Mouse (Mus musculus) cerebellum, adult 2 months (tissue): ENCODE results near the gene Gli1. TPM values are rescaled to one million over a fixed set of nuclear protein-coding genes. Genes with fewer than 3 reads are reported as not detected.
A peak's percentile ranks its signal among the peaks of the same experiment; 100 is the strongest.

ENCODE experiments used
- DNase-seq, 2 experiments: peaks; one replicate each; pipeline ENCODE4 v3.0.0; 2021
- H3K27ac ChIP-seq: fragments of 200-500 bp; 2 replicates; pipeline ENCODE4 v1.5.1; 2012; ENCODE audit warnings: low read length, control low read depth, inconsistent platforms; ENCODE audit not compliant: insufficient read depth
- H3K27me3 ChIP-seq: fragments of 200-500 bp; 2 replicates; pipeline ENCODE4 v1.6.1; 2012; ENCODE audit warnings: inconsistent platforms, mild to moderate bottlenecking, low read length, moderate library complexity; ENCODE audit not compliant: control insufficient read depth, insufficient read depth
- H3K4me1 ChIP-seq: fragments of 200-500 bp; 2 replicates; pipeline ENCODE4 v1.6.1; 2011; ENCODE audit warnings: low read length; ENCODE audit not compliant: control insufficient read depth, insufficient read depth
- H3K4me3 ChIP-seq: fragments of 200-500 bp; replicated peaks from 2 replicates; pipeline ENCODE3; 2011; ENCODE audit warnings: mild to moderate bottlenecking, low read depth, low read length, control low read depth; ENCODE audit not compliant: insufficient read depth
- CTCF ChIP-seq: fragments of 200-500 bp; IDR thresholded peaks from 2 replicates; pipeline ENCODE4 v1.5.1; 2011; ENCODE audit warnings: low read depth, mild to moderate bottlenecking, control low read depth, low read length, moderate library complexity, borderline replicate concordance; ENCODE audit not compliant: insufficient read depth
- POLR2A ChIP-seq: fragments of 200-500 bp; IDR thresholded peaks from 2 replicates; pipeline ENCODE4 v1.6.1; 2011; ENCODE audit warnings: low read length, control low read depth, borderline replicate concordance; ENCODE audit not compliant: insufficient read depth
- WGBS: fragments of 180-500 bp; shearing (Covaris S2); methylation state at CpG from one replicate; pipeline ENCODE4 v1.1.7; 2018; 5-methylcytosine and 5-hydroxymethylcytosine counted together
- polyA plus RNA-seq: library from polyadenylated mRNA; depleted of rRNA; stranded (reverse); fragments of >200 nt; gene quantifications from 2 replicates; pipeline ENCODE4 v1.2.3, GENCODE M21; 2012

The Gli1 gene
- polyA plus RNA-seq, 1 experiment, result 10.6 TPM

DNA sequence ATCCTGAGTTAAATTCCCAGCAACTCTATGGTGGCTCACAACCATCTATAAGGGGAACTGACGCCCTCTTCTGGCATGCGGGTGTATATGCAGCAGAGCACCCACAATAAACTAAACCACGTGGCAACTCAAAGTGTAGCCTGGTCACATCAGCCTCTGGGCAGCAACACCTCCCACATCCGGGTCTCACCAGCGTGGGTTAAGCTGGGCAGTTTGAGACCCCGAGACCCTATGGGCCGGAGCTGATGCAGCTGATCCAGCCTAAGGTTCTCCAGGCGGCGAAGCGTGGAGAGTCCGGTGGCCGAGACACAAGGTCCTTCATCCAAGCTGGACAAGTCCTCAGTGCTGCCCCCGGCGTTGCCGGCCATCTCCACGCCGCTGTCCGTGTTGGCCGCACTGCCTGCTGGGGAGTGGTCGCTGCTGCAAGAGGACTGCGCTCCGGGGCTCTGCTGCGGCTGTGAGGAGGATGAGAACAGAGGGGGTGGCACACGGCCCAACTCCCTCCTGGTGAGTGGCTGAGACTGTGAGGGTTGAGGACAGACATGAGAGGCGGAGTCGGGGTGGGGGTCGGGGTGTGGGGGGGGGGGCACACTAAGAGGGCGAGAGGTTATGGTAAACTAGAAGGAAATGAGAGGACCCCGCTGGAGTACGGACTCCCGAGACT lies 9.4 kb downstream of the Gli1 start:
- Histone ChIP-seq H3K4me1 (no peaks in the 10 kb centered on the region), H3K27me3 (no peaks in the 10 kb centered on the region), H3K4me3 (no peak overlapping the region), H3K27ac (no peak overlapping the region)
- DNase-seq, result no peak
- 27% methylated on average over 31 of the region's 31 CpGs for WGBS
- TF ChIP-seq POLR2A (no peak), CTCF (peak; percentile 16; the same call in 1 of the 2 replicates)

DNA sequence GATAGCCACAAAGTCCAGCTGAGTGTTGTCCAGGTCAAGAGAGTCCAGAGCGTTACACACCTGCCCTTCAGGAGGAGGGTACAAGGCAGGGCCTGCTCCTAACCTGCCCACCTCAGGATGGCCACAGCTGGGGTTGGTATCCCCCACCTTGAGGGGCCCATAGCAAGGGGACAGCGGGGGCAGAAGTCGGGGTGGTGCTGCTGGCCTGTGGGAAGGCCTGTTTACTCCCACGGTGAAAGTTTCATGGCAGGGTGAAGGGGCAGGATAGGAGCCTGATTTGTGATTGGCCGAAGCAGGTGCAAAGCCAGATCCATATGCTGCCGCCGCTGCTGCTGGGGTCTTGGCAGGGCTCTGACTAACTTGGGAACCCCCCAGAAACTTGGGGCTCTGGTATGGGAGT lies 11.6 kb downstream of the Gli1 start:
- no peak for DNase-seq
- TF ChIP-seq CTCF, result no peak
- TF ChIP-seq POLR2A, result no peak
- H3K27ac ChIP-seq, result no peak overlapping the region
- H3K4me3 ChIP-seq, result no peak overlapping the region
- H3K27me3 ChIP-seq, result no peaks in the 10 kb centered on the region; the same call in 1 of the 2 replicates
- no peaks in the 10 kb centered on the region for H3K4me1 ChIP-seq
- 66% methylated on average over 7 of the region's 7 CpGs for WGBS

- TF ChIP-seq POLR2A (no peak), CTCF (no peak)
- Histone ChIP-seq H3K4me1 (no peaks in the 10 kb centered on the region), H3K27ac (no peak overlapping the region), H3K4me3 (no peak overlapping the region), H3K27me3 (no peaks in the 10 kb centered on the region; the same call in 1 of the 2 replicates)
- WGBS, result 27% methylated on average over 18 of the region's 18 CpGs
- peak in 1 of 2 experiments; percentile 27 for DNase-seq
These were observed 14.2 kb downstream of the Gli1 start for GRCm38 (mm10) chr10:127327461-127328145.

GRCm38 (mm10) chr10:127326828-127327227 lies 14.9 kb downstream of the Gli1 start:
- Histone ChIP-seq H3K27me3 (no peaks in the 10 kb centered on the region; the same call in 1 of the 2 replicates), H3K27ac (no peak overlapping the region), H3K4me1 (no peaks in the 10 kb centered on the region), H3K4me3 (peak overlapping the region; percentile 46)
- TF ChIP-seq CTCF (no peak), POLR2A (no peak)
- DNase-seq, result peak; percentile 39 to 43
- WGBS, result 7% methylated on average over 29 of the region's 29 CpGs

DNA sequence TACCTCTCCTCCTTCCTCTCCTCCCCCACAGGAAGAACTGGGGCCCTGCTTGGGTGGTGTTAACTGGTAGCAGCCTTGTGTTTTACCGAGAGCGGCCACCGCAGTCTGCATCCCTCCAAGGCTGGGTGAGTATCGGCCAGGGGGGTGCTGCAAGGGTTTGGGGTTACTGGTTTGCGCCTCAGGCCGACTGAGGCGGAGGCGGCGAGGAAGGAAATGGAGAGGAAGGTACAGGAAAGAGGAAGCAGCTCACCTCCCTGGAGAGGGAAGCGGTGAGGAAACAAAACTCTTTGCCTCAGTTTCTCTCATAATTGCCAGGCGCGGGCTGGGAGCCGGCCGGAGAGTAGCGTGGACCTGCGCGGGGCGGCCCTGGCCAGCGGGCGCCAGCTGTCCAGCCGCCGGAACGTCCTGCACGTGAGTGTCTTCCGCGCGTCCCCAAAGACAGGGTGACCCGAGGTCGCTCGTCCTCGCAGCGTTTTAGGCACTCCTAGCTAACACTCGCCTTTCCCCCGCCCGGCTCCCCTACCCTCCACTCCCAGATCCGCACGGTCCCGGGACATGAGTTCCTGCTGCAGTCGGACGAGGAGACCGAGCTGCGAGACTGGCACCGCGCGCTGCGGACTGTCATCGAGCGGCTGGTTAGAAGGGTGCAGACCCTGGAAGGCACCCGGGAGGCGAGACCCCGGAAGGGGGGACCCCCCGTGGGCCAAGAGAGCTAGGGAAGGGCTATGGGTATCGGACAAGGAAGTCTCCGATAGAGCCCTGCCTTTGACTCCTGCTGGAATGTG lies 15.6 kb downstream of the Gli1 start:
- Histone ChIP-seq H3K27ac (no peak overlapping the region), H3K4me1 (no peaks in the 10 kb centered on the region), H3K27me3 (no peaks in the 10 kb centered on the region; the same call in 1 of the 2 replicates), H3K4me3 (peak overlapping the region; percentile 46)
- TF ChIP-seq CTCF (no peak), POLR2A (no peak)
- 5% methylated on average over 54 of the region's 54 CpGs for WGBS
- peak in 1 of 2 experiments; percentile 44 for DNase-seq

DNA sequence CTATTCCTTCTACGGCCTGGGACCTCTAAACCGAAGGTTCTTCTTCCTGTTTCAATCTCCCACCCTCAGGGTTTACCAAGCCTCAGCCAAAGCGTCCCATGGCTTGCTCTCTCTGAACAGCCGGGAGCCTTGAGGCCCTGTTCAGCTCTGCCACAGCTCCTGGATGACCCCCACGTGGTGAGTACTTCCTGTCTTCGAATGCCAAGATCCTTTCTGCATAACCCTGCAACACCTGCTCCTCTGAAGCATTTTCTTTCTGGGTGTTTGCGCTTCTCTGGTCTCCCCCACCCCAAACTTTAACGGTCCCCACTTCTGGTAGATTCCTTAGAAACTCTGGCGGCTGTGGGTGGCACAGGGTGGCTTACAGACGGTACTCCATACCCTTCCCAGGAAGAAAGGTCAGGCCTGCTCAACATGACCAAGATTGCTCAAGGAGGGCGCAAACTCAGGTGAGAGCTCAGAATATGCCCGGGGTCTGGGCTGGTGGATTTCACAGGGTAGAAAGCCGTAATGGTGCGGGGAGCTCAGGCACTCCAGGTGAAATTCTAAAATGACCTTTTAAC lies 16.2 kb downstream of the Gli1 start:
- 68% methylated on average over 14 of the region's 14 CpGs for WGBS
- Histone ChIP-seq H3K27me3 (no peaks in the 10 kb centered on the region; the same call in 1 of the 2 replicates), H3K4me3 (no peak overlapping the region), H3K27ac (no peak overlapping the region), H3K4me1 (no peaks in the 10 kb centered on the region)
- DNase-seq, result no peak
- TF ChIP-seq CTCF (no peak), POLR2A (no peak)

DNA sequence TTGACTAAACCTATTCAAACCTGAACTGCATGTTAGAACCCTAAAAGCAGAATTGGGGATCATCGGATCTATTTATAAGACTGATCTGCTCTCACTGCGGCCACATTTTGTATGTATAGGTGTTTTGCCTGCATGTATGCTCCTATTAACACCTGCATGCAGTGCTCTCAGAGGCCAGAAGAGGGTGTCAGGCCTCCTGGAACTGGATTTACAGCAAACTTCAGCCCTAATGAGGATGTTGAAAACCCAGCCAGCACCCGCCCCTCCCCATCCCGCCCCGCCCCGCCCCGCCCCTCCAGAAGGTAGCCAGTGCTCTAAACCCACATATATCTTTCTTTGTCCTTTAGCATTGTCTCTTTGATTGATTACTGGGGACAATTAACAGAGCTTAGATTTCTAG lies 17.3 kb downstream of the Gli1 start:
- peak; percentile 40; the same call in 1 of the 2 replicates for TF ChIP-seq CTCF
- TF ChIP-seq POLR2A, result no peak
- no peak overlapping the region for H3K4me3 ChIP-seq
- H3K27ac ChIP-seq, result no peak overlapping the region
- H3K4me1 ChIP-seq, result no peaks in the 10 kb centered on the region
- no peaks in the 10 kb centered on the region; the same call in 1 of the 2 replicates for H3K27me3 ChIP-seq
- WGBS, result 15% methylated on average over 7 of the region's 7 CpGs
- no peak for DNase-seq
